Mouse (Mus musculus) retina, postnatal 1 day (tissue): ENCODE measurements at regions not wholly inside any gene's neighbourhood (a gene's known extent, or its start where the extent isn't known, plus 50 kb on each side); places are given as distances from the start of the nearest gene placed in this dataset.
"Not testable (repeated sequence)": the region's sequence is repeated elsewhere in the genome, so short reads cannot be mapped to it uniquely, and the experiment has no call there.

Experiments
- DNase-seq: peaks from one replicate; pipeline ENCODE4 v3.0.0-alpha.2; 2012

DNA sequence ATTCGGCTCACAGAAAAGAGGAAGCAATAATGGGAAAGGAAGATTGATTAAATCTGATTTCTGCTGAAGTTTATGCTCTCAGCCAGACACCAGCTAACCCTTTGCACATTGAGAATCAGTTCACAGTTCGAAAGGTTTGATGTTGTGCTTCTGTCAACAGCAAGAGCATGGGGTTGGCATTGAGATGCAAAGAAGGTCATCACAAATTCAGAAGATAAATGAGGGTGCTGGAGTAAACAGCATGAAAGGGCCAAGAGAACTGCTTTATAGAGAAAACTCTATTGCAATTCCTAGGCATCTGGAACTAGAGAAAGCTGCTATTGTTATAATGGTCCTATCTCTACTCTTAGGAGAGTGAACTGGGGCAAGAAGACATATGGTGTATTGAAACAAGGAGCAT, 250.8 kb downstream of the Rab38 start:
- no peak for DNase-seq

DNA sequence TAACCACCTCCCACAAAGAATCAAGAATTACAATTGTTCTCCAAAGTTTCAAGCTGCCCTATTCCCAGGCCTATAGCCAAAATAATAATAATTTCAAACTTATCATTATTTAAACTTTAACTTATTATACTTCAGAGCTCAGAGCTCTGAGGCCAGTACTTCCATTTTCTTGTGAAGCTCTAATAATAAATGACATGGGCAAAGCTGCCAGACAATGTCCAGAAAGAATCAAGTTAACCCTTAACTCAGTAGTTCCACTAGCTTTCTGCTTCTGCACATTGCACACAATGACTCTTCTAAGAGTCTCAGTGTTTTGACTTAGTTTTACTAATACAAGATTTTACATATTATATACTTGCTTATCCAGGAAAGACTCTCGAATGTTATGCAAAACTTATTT, 291.0 kb downstream of the Rab38 start:
- DNase-seq: not testable (repeated sequence)

DNA sequence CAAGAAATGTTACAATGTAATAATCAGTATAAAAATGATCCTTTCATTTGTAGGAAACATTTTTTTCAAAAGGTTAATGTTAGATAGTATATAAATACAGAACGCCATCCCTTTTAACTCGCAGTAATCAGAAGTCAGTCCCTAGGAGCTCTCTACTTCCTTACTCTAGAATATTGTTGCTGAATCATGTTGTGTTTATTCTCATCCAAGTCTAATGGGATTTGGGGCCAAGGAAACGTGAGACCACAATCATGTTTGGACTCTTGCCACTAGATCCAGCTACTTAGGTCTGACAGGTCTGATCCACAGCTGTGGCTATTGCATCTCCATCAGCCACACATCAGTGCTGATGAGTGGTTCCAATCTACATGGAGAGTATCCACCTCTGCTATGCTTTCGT, 304.4 kb downstream of the Rab38 start:
- DNase-seq: no peak

DNA sequence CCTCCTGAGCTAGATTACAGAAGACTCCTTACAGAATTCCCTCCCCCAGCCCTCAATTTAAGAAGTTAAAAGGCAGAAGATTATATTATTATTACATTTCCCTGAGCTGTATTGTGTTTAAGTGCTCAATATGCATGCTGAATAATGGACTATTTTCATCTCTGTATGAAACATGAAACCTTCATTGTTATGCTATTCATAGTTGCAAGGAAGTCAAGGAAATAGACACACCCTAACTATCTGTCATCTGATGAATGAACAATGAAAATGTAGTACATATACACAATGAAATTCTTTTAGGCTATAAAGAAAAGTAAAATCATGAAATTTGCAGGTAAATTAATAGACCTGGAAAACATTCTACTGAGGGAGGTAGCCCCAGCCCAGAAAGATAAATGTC, 305.7 kb downstream of the Rab38 start:
- DNase-seq: no peak

DNA sequence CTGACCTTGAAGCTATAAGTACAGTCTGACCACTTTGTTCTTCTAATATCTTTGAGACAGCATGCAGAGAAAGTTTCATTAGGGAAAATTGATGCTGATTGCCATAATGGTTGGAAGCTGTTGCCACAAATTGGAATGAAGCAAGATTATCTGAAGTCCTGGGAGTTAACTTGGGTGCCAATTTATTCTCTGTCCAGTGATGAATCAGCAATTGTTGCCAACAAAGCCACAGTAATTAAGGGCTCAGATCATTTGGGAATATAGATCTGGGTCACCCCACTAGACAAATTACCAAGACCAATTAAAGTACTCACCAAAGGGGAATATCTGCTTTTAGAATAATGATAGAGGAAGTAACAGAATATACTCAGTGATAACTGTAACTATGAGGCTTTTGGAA, 347.3 kb downstream of the Rab38 start:
- peak; percentile 51 for DNase-seq

DNA sequence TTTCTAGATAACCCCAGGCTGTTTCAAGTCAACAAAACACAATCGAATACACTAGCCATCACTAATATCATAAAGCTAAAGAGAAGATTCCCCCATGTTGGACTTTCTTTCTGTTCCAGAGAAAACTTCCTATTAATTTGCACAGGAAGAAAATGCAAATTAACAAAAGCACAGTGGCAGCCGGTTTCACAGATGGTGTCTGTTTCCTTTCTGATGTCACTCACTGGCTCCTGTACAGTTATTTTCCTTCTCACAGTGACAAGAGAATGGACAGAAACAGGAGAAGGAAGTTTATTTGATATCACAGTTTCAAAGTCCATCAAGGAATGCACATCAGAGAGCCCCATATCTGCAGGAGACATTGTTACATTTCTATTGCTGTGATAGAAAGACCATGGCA, 352.8 kb downstream of the Rab38 start:
- no peak for DNase-seq

DNA sequence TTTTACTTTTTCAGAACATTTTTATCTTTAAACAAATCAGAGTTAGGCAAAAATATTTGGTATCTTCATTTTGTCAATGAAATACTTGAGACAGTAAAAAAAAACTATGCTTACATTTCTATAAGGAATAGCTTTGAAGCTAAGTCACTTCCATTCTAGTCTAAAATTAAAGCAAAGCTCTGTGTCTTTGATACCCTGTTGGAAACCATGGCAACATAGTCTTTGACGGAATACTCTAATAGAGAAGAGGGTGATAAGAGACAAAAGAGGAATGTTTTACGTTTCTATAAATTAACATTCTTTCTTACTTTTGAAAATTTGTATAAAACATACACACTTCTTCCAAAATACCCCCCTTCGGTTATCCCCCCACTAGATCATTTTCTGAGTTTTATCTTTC, 378.1 kb downstream of the Rab38 start:
- no peak for DNase-seq

DNA sequence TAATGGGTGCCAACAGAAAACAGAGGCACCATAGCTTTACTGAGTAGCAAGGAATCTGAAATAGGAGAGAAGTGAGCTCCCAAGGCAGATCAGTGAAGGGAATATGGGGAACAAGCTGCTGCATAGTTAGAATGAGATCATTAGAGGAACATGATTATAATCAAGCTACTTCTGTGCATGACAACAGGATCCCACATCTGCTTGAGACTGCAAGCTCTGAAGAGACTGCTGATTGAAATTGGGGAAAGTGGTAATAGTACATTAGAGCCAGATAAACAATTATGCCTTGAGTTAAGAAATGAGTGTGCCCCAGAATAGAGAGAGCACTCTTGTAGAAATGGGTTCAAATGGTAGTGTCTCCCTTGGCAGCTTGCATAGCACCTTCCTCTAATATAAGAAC, 380.1 kb downstream of the Rab38 start:
- DNase-seq: no peak

DNA sequence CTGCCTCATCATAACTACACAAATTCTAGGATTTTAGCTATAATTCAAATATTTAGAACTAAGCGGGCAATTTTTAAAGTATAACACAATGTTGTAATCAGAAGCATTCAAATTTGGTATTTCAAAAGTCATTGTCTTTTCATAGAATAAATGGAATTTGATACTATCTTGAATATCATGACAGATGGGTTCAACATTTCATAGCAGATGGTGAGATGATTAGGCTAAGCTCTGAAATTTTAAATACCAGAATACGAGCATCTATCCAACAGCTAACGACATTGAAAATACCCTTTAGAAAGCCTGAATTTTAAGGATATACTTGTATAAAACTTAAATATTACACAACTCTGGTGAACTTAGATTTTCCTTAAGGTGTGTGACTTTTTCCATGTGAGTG, 390.1 kb downstream of the Rab38 start:
- DNase-seq: no peak

DNA sequence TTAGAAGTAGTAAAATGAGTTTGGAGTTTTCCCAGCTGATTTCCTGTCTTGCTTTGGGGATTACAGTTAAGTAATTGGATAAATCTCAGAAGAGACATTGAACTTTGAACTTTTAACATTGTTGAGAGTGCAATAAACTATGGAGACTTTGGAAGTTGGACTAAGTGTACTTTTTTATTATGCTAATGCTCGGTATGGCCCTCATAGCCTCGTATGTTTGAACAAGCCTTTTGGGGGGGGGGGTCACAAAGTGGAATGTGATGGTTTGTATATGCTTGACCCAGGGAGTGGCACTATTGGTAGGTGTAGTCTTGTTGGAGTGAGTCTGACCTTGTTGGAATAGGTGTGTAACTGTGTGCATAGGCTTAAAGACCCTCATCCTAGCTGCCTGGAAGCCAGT, 396.4 kb downstream of the Rab38 start:
- DNase-seq: no peak

DNA sequence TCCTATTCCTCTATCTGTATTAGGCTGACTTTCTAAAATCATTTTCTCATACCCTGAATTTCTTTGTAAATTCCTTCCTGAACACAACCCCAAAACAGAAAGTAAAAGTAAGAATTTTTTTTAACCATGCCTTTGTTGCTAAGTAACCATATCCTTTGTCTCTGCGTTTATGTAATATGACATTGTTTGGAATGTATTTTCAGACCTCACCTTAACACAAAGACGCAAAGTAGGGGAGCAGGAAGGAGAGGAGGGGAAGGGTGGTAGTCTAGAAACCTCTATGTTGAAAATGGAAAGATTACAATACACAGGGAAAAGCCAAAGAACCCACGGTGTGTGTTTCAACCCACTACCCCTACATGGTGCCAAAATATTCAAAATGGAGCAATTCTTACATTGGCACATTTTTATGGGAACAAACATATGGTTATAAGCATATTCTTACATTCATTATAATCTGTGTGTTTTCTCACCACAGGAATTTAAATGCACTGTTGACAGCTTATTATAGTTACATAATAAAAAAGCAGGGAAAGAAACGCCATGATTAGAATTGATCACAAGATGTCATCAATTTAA, 418.0 kb downstream of the Rab38 start:
- no peak for DNase-seq
